Mouse (Mus musculus) cerebellum, adult 8-10 months (tissue): ENCODE results near the gene Kcnc3.

Experiments
- DNase-seq: peaks from one replicate; pipeline ENCODE4 v3.0.0; 2022

Kcnc3 gene

GRCm38 (mm10) chr7:44590402-44591347, at the start of gene Kcnc3:
Gene Kcnc3, plus strand, starts transcription at chr7:44590664.
- DNase-seq, result peak; percentile 95

GRCm38 (mm10) chr7:44542555-44542954, 47.9 kb upstream of the Kcnc3 start:
- DNase-seq, result no peak

GRCm38 (mm10) chr7:44543071-44543470, 47.4 kb upstream of the Kcnc3 start:
- no peak for DNase-seq

GRCm38 (mm10) chr7:44546274-44546673, 44.2 kb upstream of the Kcnc3 start:
- DNase-seq, result no peak

- no peak for DNase-seq
Observed at GRCm38 (mm10) chr7:44547041-44547440, 43.4 kb upstream of the Kcnc3 start.

- DNase-seq, result no peak
Observed at GRCm38 (mm10) chr7:44547725-44548124, 42.7 kb upstream of the Kcnc3 start.

- peak; percentile 100 for DNase-seq
Observed at GRCm38 (mm10) chr7:44548497-44549087, 41.9 kb upstream of the Kcnc3 start, which contains the start of gene Pold1. Gene Pold1, minus strand, starts transcription at chr7:44548849.

GRCm38 (mm10) chr7:44549621-44550408, 40.6 kb upstream of the Kcnc3 start:
- no peak for DNase-seq

GRCm38 (mm10) chr7:44550409-44550678, 40.1 kb upstream of the Kcnc3 start:
- DNase-seq, result no peak

GRCm38 (mm10) chr7:44551301-44551700, 39.2 kb upstream of the Kcnc3 start:
- DNase-seq, result no peak

- DNase-seq, result peak; percentile 22
Observed at GRCm38 (mm10) chr7:44551731-44552130, 38.7 kb upstream of the Kcnc3 start.

- DNase-seq, result no peak
Observed at GRCm38 (mm10) chr7:44552141-44552908, 38.1 kb upstream of the Kcnc3 start.

GRCm38 (mm10) chr7:44553196-44553764, 37.2 kb upstream of the Kcnc3 start:
- peak; percentile 62 for DNase-seq

- DNase-seq, result peak; percentile 92
Observed at GRCm38 (mm10) chr7:44553826-44554225, 36.6 kb upstream of the Kcnc3 start, which contains the start of gene Nr1h2. Gene Nr1h2, minus strand, starts transcription at chr7:44553951.

- no peak for DNase-seq
Observed at GRCm38 (mm10) chr7:44557629-44558028, 32.8 kb upstream of the Kcnc3 start.

- DNase-seq, result peak; percentile 84
Observed at GRCm38 (mm10) chr7:44560435-44561400, 29.7 kb upstream of the Kcnc3 start.

GRCm38 (mm10) chr7:44563284-44563683, 27.2 kb upstream of the Kcnc3 start:
- no peak for DNase-seq

- DNase-seq, result no peak
Observed at GRCm38 (mm10) chr7:44564486-44564885, 26.0 kb upstream of the Kcnc3 start.

- DNase-seq, result no peak
Observed at GRCm38 (mm10) chr7:44565414-44565813, 25.1 kb upstream of the Kcnc3 start.

GRCm38 (mm10) chr7:44568803-44569202, 21.7 kb upstream of the Kcnc3 start:
- no peak for DNase-seq

- no peak for DNase-seq
Observed at GRCm38 (mm10) chr7:44570989-44571388, 19.5 kb upstream of the Kcnc3 start.
